Mouse (Mus musculus) lung, postnatal 10 days (tissue): Measurements from ENCODE around the gene Rassf5.

Experiments
- DNase-seq: peaks from one replicate; pipeline ENCODE4 v3.0.0; 2021

The Rassf5 gene

DNA sequence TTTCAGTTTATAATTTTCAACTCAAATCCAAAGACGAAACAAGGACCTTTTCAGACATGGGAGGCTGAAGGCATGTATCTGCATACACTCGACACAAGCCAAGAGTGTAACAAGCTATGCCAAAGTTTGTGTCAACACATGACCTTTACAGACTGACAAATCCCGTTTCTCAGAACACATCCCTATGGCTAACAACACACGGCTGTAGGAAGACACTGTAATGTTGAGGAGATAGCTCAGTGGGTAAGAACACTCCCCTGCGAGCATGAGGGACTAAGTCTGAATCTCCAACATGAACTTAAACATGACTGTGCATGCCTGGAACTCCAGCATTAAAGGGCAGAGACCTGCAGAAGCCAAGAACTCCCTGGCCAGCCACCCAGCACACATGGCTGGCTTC is 38.7 kb downstream of the Rassf5 start:
- no peak for DNase-seq

DNA sequence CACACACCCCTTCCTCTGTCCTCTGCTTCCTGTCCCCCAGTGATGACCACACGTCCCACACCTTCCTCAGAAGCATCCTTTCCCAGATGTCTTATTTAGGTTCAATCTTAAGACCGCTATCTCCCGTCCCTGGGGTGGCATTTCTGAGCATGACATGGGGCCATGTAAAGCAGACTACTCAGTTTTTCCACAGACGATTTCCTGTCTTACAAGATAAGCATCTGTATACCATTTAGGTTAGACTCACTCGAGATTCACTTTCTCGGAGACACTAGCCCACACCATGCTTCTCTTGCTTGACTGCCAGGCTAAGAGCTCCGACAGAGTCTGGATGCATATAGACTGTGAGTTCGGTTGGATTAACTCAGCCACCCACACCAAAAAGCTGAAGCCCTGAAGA is 40.6 kb downstream of the Rassf5 start:
- no peak for DNase-seq

DNA sequence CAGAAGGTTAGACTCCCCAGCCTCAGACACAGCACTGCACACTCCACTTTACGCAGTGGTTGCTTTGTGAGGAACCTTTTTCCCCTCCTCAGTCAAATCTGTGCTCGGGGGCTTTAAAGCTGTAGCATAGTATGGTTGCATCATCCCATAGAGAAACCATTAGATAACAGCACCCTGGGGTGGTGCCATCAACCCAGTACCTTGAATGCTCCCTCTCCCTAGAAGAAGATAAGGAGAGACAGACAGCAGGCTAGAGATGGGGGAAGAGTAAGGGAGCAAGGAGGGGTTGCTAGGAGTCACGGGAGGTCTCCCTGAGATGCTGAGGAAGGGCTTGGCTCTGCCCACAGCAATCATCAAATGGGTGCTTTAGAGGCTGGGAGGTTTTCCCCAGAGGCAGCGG is 43.7 kb downstream of the Rassf5 start:
- no peak for DNase-seq

DNA sequence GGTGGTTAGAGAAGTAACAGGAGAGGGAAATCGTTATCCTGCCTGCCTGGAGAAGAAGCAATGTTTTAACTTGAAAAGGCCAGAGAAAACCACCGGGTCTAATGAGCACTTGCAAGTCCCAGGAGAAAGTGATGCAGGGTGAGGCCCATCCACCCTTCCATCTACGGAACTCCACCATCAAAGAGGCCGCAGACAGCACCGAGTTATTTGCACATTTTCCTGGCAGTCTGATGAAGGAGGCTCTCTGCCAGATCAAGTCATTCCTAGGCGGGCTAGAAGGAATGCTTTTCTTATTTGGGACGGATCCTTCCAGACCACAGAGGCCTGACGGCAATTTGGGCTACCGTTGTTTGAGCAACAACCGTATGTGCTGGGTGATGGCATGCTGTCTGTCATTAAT is 44.5 kb downstream of the Rassf5 start:
- peak; percentile 68 for DNase-seq

DNA sequence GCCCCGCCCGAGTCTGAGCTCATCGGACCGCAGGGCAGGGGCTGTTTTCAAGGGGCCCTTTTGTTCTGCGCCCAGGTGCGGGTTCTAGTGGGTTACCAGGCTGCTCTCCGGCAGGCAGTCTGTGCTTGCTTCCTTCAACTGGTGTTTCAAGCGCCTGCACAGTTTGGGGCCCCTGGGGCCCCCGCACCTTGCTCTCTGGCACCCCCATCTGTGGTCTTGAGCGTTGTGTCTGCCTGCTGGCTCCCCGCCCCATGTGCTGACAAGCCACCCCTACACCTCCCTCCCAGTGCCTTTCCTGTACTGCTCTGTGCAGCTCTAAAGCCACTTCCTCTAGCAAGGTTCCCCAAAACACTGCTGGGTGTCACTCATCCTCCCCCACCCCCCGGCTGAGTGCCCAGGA is 45.1 kb downstream of the Rassf5 start:
- DNase-seq = peak; percentile 74

DNA sequence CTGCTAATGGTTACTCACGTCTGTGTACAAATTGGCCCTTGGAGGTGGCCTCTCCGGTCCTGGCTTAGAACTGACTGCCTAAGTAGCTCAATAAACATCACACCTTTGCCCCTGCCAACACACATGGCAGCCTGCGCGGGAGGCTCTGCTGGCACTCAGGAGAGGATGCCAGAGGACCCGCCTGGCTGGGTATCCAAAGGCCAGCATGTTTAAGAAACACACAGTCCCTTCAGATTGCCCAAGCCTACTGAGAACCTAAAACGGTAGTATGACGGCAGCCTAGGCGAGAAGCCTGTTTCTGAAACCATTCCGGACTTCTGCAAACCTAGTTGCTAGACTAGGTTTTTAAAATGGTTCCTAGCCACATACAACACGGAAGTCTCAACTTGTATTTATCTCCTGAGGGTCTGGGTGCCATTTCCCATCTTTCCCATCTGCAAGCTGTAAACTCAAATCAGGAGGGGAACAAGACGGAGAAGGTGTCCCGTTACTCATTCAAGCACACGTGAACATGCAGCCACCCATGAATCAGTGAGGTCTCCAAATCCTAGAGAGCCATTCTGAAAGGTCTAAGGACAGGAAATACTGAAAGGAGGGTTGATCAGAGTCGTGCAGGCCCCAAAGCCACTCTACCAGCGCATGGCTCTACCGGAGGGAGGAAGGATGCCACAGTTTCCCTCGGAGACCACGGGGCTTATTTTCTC is 45.8 kb downstream of the Rassf5 start:
- DNase-seq = no peak

DNA sequence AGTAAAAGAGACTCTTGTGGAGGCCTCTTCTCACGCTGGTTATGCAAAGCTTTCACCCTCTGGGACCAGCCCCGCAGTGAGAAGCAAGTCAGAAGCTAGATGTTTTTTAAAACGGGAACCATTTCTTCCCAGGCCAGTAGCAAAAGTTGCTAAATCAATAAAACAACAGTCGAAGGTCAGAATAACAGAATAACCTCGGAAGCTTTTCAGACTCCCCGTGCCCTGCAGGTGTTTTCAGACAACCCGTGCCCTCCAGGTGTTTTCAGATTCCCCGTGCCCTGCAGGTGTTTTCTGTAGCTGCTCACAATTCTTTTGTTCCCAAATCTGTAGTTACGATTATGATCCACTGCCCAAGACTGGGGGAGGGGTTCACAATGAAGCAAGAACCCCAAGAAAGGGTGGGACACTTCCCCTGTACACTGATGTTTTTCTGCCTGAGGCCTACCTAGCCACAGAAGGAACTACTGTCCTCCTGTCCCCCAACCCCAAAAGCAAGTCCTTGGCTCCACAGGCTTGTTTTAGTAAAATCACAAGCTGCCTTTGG is 46.6 kb downstream of the Rassf5 start:
- no peak for DNase-seq

DNA sequence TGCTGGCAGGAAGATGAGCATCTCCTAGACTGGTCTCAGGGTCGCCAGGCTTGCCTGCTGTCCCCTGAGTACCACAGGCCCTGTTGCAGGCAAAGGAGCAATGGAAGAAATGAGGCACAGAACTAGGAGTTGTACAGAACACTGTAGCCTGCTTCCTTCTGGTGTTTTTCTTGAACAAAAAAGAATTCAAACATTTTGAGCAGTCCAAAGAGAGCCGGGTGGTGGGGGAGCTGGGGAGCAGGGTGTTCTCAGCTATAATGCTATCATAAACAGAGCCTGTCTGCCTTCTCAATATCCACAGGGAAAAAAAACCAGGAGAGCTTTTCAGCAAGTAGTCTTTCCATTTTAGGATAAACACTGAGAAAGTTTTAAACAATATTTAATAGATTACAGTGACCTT is 49.0 kb downstream of the Rassf5 start:
- no peak for DNase-seq

DNA sequence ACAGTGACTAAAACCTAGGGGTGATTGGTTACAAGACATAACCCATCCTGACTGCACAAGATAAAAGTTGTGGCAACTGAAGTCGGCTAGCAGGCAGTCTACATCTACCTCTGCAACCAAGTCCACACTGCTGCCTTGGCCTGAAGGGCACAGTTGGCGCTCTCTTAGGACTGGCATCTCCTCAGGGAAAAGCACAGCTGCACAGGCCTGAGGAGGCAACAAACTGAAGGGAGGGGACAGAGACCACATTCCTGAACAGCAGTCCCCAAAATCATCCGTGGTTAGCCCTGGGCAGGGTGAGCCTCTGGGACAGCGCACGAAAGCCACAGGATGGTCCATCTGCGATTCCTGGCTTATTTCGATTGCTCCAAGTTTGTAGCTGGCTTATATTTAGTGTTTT is 49.4 kb downstream of the Rassf5 start:
- no peak for DNase-seq

DNA sequence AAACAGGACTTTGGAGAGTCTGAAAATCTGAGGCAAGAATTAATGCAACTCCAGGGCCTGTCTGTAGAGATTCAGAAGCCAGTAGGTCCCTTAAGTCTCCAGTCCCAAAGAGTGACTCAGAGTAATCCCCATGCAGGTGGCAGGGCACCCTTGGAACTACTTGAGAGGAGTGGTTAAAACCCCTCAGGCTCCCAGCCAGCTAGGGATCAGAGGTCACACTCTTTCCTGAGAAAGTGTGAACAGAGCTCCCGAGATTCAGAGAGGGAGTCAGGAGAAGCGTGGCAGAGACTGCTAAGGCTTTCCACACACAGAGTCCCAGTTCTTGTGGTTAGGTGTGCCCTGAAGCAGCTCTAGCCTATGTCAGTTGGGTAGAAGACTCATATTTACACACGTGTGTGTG is 51.3 kb downstream of the Rassf5 start:
- DNase-seq = peak; percentile 58

DNA sequence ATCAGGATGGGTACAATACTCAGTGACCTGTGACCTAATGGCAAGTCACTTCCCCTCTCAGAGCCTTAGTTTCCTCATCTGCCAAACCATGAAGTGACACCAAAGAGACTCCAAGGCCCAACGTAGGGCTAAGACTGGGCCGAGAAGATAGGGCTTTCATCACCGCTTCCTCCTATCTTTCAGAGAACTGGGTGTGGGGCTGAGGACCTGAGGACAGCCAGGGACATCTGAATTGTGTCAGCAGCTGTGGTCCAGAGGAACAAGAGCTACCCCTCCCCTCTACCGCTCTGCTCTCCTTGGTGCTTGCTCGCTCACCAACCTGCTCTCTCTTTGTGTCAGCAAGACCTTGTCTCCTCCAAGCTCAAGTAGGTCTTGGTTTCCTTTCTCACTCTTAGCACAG is 56.4 kb downstream of the Rassf5 start:
- no peak for DNase-seq

DNA sequence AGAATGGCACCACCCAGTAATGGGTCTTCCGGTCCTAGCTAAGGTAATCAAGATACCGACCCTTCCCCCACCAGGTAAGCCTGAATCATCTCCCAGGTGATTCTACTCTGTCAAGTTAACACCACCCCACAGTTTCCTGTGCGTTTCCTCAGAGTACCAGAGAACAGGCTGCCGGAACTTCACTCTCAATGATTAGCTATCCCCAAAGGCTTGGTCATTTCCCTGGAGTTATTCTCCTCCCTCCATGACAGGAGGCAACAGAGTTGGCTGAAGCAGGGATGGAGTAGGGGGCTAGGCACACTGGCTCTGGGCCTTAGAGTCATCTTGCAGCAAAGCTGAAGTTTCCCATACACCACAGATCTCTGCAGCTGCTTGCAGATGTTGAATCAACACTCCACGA is 57.2 kb downstream of the Rassf5 start:
- DNase-seq = no peak

DNA sequence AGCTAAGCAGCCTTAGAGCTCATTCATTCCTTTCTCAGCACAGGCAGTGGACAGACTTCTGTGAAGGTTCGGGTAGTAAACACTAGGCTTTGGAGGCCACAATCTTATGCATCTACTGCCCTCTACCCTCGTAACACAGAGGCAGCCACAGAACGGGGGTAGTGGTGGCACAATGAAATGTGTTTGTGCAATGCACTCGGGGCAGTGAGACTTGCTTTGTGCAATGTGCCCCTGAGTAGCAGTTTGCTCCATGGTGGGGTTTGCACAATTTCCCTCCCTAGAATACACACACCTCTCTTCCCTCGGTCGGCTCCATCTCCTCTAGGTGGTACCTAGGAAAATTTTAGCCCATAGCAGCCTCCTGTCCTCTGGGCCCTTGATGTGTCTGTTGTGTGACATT is 58.1 kb downstream of the Rassf5 start:
- no peak for DNase-seq

DNA sequence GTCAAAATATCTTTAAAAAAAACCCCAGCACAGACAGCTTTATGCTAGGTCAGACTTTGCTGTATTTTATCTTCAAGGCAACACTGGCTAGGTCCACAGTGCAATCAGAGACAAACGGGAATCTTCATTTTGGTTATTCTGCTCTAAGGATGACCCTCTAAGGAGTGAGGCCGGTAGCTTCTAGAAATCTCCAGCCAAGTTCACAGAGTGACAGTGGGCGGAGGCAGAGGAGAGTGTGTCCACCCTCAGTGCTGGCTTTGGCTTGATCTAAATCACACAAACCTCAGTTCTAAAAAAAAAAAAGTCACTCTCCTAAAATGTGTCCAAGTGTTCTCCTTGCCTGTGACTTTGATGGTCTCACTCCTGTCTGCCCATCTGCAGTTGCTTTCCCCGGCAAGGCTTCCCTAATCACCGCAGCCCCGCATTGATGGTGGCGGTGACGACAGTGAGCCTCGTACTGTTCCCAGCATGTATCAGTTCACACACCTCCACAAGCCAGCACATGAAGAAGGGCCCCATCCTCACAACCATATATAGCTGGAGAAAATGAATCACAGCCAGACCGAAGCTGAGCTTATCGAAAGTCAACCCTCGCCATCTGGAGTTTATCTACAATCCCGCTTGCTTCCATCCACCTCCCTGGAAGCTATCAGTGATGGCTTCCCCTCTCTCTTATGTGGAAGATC is 59.1 kb downstream of the Rassf5 start:
- DNase-seq = no peak

DNA sequence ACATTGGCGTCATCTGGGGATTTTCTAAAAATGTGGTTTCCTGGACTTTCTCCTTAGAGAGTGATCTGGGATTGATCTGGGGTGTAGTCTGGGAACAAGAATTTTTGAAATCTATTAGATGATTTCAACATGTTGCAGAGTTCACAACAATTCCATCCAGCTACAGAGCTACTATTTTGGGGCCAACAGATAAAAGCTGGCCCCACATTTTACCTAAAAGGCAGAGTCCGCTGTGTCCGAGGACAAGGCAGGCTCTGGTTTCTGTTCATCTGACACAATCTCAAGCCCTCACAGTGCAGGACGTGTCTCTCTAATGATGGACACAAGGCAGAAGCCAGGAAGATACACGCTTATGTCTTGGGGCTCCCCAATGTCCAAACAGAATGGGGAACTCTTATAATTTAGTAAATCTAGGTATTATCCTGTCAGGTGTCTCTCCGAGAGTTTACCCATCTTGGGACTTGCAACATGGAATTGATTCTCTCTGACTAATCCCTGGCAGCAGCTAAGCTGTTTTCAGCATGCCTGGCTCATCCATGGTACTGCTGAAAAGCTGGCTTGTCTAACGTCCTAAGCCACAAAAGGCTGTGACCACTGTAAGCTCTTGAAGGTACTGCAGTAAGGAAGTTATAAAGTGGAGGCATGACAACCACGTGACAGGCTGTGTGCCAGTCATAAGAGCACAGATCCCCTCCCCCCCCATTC is 60.0 kb downstream of the Rassf5 start:
- DNase-seq = no peak

DNA sequence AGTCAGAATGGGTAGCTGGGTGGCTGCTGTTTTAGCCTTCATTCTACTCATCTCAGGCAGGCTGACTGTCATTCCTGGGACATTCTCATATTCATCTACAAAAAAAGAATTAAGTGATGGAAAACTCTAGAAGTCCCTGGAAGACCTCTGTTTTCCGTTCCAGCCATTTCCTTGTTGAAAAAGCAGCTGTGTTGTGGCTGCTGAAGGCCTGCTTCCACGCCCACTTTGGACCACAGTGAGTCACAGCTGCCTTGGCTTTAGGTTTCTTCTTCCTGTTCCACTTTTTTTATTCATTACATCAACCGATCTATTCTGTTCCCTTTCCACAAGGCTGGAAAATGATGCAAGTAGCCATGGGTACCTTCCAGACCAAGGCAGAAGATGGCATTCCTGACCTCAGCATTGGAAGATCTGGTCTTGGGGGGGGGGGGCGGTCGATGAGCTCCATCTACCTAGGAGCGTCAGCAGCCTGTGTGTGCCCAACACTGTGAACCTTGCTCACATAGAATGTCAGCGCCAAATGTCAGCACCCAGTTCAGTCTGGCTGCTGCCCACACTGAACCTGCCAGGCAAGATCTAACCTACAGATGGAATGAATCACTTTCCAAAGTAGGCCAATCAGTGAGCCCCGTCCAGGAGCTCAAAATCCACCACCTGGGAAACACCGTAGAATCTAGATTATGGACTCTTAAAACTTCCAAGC is 60.7 kb downstream of the Rassf5 start:
- peak; percentile 75 for DNase-seq

DNA sequence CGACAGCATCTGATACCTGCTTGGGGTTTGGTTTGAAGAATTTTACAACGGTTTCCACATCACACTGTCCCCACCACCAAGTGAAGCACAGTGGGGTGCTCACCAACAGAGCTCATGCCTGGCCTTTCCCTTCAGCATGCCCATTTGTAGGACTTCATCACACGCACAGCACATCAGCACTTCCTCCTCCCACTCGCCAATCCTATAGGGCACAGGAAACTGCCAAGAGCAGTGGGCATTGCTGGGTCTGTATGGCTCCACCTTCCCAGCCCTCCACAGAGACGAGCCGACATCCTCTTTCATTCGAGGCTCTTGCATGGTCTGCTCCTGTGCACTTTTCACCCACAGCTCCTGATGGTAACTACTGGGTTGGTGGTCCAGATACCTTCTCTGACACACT is 61.9 kb downstream of the Rassf5 start:
- no peak for DNase-seq

DNA sequence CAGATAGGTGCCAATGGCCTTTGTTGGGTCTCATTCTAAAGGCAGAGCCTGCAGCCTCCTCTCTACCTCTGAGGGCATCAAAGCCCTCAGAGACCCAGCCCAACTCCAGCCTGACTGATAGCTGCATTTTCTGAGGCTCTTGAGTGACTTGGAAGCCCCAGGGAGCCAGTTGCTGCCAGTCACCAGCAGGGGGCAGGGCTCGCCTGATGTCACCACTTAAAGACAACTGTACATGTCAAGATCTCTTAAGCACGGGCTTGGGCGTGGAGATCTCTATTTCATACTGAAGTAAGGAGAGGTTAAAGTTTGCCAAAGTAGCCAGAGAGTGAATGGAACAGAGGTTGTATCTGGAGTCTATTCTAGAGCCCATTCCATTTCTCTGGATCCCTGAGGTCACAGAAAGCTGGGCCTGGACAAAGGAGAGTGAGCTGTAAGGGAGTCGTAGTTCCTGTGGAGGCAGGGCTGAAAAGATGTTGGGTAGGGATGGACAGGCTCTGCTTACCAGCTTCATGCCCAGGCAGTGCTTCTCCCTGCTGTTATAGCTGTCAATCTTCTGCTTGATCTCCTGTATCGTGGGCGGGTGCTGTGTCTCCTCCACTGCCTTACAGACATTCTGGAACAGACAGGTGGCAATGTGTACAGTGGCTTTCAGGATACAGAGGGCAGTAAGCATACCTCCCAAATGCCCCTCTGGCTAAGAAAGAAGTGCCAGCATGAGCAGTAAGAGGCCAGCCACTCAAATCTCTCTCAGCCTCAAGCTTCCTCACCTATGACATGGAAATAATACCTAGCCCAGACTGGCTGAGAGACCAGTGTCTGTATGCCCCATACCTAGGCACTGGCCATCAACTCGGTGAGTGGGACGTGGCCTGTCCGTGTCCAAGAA is 63.2 kb downstream of the Rassf5 start:
- DNase-seq = peak; percentile 89

DNA sequence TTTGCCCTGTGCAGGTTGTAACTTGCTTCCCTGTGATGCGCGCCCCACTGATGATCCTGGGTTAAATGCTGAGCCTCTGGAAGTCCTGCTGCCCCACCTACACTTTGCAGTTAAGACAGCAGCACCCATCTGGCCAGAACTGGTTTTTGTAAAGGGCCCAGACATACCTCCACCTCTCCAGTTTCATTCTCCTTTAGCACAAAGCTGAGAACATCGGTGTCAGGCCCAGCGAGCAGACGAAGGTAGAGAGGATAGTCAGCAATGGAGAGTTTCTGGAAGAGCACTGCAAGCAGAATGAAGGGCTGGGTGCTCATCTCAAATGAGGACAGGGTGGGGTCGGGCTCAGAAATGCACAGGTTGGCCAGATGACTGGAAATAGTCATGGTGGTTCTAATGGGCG is 64.7 kb downstream of the Rassf5 start:
- no peak for DNase-seq

DNA sequence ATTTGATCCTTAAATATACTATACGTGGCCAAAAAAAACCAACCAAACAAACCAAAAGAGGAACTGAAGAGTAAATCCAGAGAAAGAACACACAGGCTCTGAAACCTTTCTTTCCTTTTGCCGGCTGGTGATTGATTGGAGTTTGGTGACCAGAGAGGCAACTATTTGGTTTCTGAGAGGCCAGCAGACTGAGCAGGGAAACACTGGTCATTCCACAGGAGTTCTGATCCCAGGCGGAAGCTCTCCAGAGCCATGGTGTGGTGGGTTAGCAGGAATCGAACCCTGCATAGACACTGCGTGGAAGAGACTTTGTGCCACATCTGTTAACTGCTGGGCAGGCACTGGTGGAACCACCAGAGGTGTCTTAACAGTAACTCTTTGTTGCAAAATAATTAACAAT is 67.0 kb downstream of the Rassf5 start:
- DNase-seq = no peak

DNA sequence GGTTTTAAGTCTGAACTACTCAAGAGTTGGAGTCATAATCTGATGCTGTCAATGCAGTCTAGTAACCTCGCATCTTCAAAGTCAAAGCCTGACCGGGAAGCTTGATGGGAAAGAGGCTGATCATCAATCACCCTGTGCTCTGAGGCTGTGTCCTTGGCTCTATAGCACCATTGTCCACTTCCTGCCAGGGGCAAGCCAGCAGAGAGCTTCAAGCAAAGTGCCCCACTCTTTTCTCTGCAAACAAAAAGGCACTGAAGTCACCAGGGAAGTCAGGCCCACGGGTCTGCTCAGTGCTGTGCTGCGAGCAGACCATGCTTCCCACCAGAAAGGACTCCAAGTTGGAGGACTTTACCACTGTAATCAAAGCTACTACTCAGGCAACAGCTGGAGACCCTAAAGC is 67.8 kb downstream of the Rassf5 start:
- DNase-seq = no peak

DNA sequence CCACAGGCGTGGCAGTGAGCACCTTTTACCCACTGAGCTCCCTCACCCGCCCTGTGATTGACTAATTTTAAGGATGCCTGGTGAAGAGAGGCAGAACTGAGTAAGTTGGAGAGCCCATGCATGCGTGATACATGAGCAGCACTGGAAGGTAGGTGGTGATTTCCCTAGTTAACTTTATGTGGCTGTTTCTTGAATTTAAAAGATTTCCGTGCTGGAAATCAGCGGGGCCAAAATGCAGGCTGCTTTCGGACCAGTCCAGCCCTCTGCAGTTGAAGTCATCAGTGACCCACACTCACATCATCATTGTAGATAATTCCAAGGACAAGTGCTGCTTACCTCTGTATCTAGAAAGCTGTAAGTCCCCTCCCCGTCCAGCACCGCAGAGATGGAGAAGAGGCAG is 69.2 kb downstream of the Rassf5 start:
- no peak for DNase-seq
